Mouse (Mus musculus) heart, adult 2 months (tissue): Measurements from ENCODE around the gene Mc1r.

Experiments used
- CTCF ChIP-seq: fragments of 200-600 bp; IDR thresholded peaks from 2 replicates; pipeline ENCODE4 v1.8.1; 2022; ENCODE audit warnings: antibody characterized with exemption, mild to moderate bottlenecking, moderate library complexity
- EP300 ChIP-seq: fragments of 200-500 bp; IDR thresholded peaks from 2 replicates; pipeline ENCODE4 v1.6.1; 2011; ENCODE audit warnings: low read depth, low read length, control low read depth; ENCODE audit not compliant: insufficient read depth
- POLR2A ChIP-seq: fragments of 200-500 bp; IDR thresholded peaks from 2 replicates; pipeline ENCODE4 v1.6.1; 2011; ENCODE audit warnings: mild to moderate bottlenecking, low read depth, low read length, control low read depth; ENCODE audit not compliant: insufficient read depth

GRCm38 (mm10) chr8:123411246-123411645 is 4.3 kb downstream of the Mc1r start, which contains the start of gene Tubb3:
- TF ChIP-seq POLR2A: no peak
- TF ChIP-seq CTCF: no peak
- TF ChIP-seq EP300: no peak
